Mouse (Mus musculus) ES-E14 (cell line): ENCODE measurements at regions not wholly inside any gene's neighbourhood (a gene's known extent, or its start where the extent isn't known, plus 50 kb on each side); places are given as distances from the start of the nearest gene placed in this dataset.

Experiments
- DNase-seq: peaks from one replicate; pipeline ENCODE4 v3.0.0-alpha.2; 2013; ENCODE audit warnings: low read depth, low spot score
- H3K27ac ChIP-seq: 2 replicates; pipeline ENCODE4 v1.5.1; 2012; ENCODE audit warnings: low read depth, mild to moderate bottlenecking, low read length, moderate library complexity, mixed read lengths; ENCODE audit not compliant: poor library complexity, insufficient read depth, severe bottlenecking
- H3K36me3 ChIP-seq: 2 replicates; pipeline ENCODE4 v1.6.1; 2012; ENCODE audit warnings: mild to moderate bottlenecking, low read length, moderate library complexity, mixed read lengths; ENCODE audit not compliant: control insufficient read depth, poor library complexity, insufficient read depth, severe bottlenecking
- H3K4me1 ChIP-seq, 2 experiments: fragments of 150-350 bp in 1 of 2; sonication (generic) in 1 of 2; 2 replicates each; pipeline ENCODE4 v1.6.1; 2012; ENCODE audit warnings: low read length in 2 of 2, mild to moderate bottlenecking in 1 of 2, mixed read lengths in 1 of 2; ENCODE audit not compliant: control insufficient read depth in 2 of 2, insufficient read depth in 2 of 2, poor library complexity in 1 of 2
- H3K4me3 ChIP-seq, 2 experiments: fragments of 150-350 bp in 1 of 2; sonication (generic) in 1 of 2; 2 replicates each; pipeline ENCODE4 v1.5.1; 2012; ENCODE audit warnings: low read length in 2 of 2, low read depth in 1 of 2, mild to moderate bottlenecking in 1 of 2, mixed read lengths in 1 of 2; ENCODE audit not compliant: insufficient read depth in 1 of 2, poor library complexity in 1 of 2, severe bottlenecking in 1 of 2
- H3K9ac ChIP-seq: 2 replicates; pipeline ENCODE4 v1.6.1; 2012; ENCODE audit warnings: low read depth, mild to moderate bottlenecking, low read length, mixed read lengths; ENCODE audit not compliant: poor library complexity, insufficient read depth, severe bottlenecking
- H3K9me3 ChIP-seq: fragments of 150-350 bp; sonication (generic); 2 replicates; pipeline ENCODE4 v1.6.1; 2012; ENCODE audit warnings: low read depth, mild to moderate bottlenecking, low read length; ENCODE audit not compliant: control insufficient read depth, insufficient read depth
- CHD2 ChIP-seq: IDR thresholded peaks from 2 replicates; pipeline ENCODE4 v1.6.1; 2014; ENCODE audit warnings: mild to moderate bottlenecking, low read depth, low read length, inconsistent platforms
- HCFC1 ChIP-seq: IDR thresholded peaks from 2 replicates; pipeline ENCODE4 v1.6.1; 2012; ENCODE audit warnings: low read length, inconsistent platforms, borderline replicate concordance; ENCODE audit not compliant: insufficient read depth
- MAFK ChIP-seq: IDR thresholded peaks from 2 replicates; pipeline ENCODE4 v1.6.1; 2014; ENCODE audit warnings: mild to moderate bottlenecking, low read depth, low read length, inconsistent platforms; ENCODE audit not compliant: insufficient read depth
- ZC3H11A ChIP-seq: IDR thresholded peaks from 2 replicates; pipeline ENCODE4 v1.6.1; 2012; ENCODE audit warnings: low read depth, mild to moderate bottlenecking, inconsistent platforms, low read length, borderline replicate concordance
- ZNF384 ChIP-seq: IDR thresholded peaks from 2 replicates; pipeline ENCODE4 v1.6.1; 2012; ENCODE audit warnings: low read depth, low read length, inconsistent platforms
- in situ Hi-C, 2 experiments: fragments of 600-800 bp; cut with MboI; formaldehyde crosslinking; loops; one replicate each; pipeline ENCODE4 v1.15.1; 2025; ENCODE audit warnings: low sequenced_read_pairs in 2 of 2, inconsistent platforms in 1 of 2; ENCODE audit not compliant: unreplicated experiment in 2 of 2

DNA sequence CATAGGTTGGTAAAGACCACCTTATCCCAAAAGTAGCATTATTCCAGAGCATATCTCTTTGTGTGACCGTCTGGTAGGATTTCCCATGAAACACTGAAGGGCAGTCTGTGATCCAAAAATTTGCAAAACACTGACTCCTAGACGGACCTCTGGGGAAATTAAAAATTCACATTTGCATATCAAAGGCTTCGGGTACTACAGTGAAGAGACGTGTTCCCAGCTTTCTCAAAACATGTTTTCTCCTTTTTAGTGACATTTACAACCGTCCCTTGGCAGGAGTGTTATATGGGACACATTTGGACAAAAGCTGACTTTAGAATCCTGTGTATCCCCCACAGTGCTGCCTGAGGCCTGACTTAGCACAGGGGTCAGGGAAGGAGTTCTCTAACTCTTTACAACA is 78.8 kb upstream of the Pkdcc start:
- Histone ChIP-seq H3K27ac (no peak overlapping the region), H3K36me3 (no peaks in the 10 kb centered on the region), H3K9ac (no peak overlapping the region), H3K4me3 (no peak overlapping the region), H3K4me1 (no peaks in the 10 kb centered on the region), H3K9me3 (no peaks in the 10 kb centered on the region)
- DNase-seq: no peak
- no peak for TF ChIP-seq ZC3H11A
- no peak for TF ChIP-seq HCFC1
- TF ChIP-seq ZNF384: no peak
- no peak for TF ChIP-seq CHD2
- no peak for TF ChIP-seq MAFK
- in situ Hi-C loops: no loop called here

DNA sequence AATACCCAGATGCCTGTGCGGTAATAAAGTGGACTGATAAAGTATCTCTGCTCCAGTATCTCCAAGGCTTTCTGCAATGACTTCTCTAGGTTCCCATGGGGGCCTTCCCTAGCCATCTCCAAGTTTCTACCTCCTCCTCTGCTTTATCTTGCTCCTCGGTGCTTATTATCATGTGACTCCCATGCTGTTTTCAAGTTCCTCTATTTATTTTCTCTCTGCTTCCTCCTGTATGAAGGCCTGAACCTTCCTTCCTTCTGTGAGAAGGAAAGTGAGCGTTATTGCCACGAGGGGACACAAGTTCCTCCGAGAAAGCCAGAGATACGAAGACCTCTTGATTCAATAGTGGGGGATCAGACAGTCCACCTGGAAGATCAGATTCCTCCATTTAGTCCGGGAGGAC is 77.4 kb upstream of the Pkdcc start:
- Histone ChIP-seq H3K4me1 (no peaks in the 10 kb centered on the region), H3K9me3 (no peaks in the 10 kb centered on the region), H3K9ac (no peak overlapping the region), H3K36me3 (no peaks in the 10 kb centered on the region), H3K27ac (no peak overlapping the region), H3K4me3 (no peak overlapping the region)
- no peak for DNase-seq
- no peak for TF ChIP-seq ZNF384
- no peak for TF ChIP-seq HCFC1
- no peak for TF ChIP-seq ZC3H11A
- no peak for TF ChIP-seq MAFK
- TF ChIP-seq CHD2: no peak
- in situ Hi-C loops: no loop called here

DNA sequence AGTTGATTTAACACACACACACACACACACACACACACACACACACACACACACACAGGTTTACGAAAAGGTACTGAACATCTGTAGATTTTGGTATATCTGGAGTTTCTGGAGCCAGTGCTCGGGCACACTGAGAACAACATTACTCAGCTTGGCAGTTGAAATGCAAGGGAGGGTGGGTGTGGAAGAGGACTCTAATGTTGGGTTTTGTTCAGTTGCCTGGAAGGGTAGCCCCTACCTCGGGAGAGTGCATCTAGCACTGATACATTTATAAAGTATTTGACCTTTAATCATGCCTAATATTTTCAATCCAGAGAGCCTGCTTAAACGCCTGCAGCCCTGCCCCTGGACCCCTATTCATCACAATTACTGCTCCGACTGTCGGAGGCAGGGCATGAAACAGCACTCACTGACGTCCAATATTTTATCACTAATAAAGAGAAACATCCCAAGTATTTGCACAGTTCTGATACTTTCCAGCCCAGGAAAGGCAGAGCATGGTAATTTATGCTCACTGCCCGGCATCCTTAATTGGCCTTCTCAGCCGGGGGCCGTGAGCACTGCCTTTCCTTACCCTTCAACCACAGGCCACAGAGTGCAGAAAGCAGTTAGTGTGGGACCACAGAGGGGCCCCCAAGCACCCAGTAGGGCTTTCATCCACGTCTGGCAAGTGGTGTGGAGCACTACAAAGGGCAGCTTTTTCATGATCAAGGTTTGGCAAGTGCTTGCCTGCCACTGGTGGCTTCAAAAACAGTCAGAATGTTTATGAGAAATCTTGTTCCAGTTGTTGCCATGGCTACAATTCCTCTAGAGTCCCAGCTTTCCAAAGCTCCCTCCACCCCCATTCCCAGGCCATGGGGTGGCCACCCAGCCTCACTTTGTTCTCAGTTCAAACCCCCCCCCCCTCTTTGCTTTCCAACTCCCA is 76.3 kb upstream of the Pkdcc start:
- no peak for TF ChIP-seq HCFC1
- TF ChIP-seq ZC3H11A: no peak
- TF ChIP-seq CHD2: no peak
- no peak for TF ChIP-seq MAFK
- TF ChIP-seq ZNF384: no peak
- H3K4me1 ChIP-seq: no peaks in the 10 kb centered on the region
- H3K9ac ChIP-seq: no peak overlapping the region
- H3K27ac ChIP-seq: no peak overlapping the region
- H3K9me3 ChIP-seq: no peaks in the 10 kb centered on the region
- DNase-seq: no peak
- H3K36me3 ChIP-seq: no peaks in the 10 kb centered on the region
- in situ Hi-C loops: no loop called here
- H3K4me3 ChIP-seq: no peak overlapping the region

DNA sequence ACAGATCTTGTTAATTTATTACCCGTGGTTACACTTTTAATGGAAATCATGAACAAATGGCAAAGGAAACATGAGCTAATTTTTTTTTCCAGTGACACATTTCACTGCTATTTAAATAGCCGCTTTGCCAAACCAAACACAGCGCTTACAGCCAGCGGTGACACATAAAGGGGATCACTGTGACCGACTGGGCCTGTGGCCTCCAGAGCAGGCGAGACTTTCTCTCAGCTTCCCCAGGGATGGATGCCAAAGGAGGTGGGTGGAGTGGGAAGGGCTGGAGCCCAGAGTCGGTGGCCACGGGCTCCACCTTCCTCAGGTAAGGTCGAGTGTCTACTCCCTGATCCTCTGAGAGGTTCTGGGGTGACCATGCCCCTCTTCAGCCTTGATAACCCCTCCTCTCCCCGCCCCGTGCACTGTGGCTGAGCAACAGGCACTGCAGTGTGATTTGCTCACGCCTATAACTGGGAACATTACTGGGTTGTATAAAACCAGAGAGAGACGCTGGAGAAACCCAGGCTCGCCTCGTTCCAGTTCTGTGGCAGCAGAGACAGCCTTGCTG is 66.6 kb upstream of the Pkdcc start:
- H3K4me1 ChIP-seq: no peaks in the 10 kb centered on the region
- H3K36me3 ChIP-seq: no peaks in the 10 kb centered on the region
- H3K4me3 ChIP-seq: no peak overlapping the region
- no peak overlapping the region for H3K27ac ChIP-seq
- H3K9me3 ChIP-seq: no peaks in the 10 kb centered on the region
- DNase-seq: no peak
- in situ Hi-C loops: no loop called here
- no peak for TF ChIP-seq ZNF384
- TF ChIP-seq MAFK: no peak
- no peak for TF ChIP-seq ZC3H11A
- TF ChIP-seq HCFC1: no peak
- no peak for TF ChIP-seq CHD2
- H3K9ac ChIP-seq: no peak overlapping the region

DNA sequence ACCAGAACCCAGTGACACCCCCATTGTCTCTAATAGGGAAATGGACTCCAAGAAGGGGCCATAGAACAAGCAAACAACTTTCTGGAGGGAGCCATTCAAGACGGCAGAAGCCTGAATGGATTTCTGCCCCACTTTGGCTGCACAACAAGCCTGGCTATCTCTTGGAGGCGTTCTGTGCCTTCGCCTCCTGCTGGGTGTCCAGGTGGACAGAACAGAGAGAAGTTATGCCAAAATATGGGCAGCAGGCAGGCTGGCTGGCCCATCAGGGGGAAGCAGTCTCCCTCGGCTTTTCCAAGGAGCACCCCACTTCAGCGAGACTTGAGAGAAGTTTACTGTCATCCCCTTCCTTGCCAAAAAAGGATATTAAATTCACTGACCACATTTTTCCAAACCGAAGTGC is 65.8 kb upstream of the Pkdcc start:
- no peak overlapping the region for H3K4me3 ChIP-seq
- no peaks in the 10 kb centered on the region for H3K4me1 ChIP-seq
- in situ Hi-C loops: no loop called here
- no peak for DNase-seq
- no peaks in the 10 kb centered on the region for H3K36me3 ChIP-seq
- H3K9me3 ChIP-seq: no peaks in the 10 kb centered on the region
- no peak overlapping the region for H3K9ac ChIP-seq
- H3K27ac ChIP-seq: no peak overlapping the region
- no peak for TF ChIP-seq ZNF384
- no peak for TF ChIP-seq ZC3H11A
- TF ChIP-seq HCFC1: no peak
- TF ChIP-seq MAFK: no peak
- TF ChIP-seq CHD2: no peak
